Mouse (Mus musculus) G1E (cell line): ENCODE data around the gene Sipa1l3. TPM values are rescaled to one million over a fixed set of nuclear protein-coding genes. Genes with fewer than 3 reads are reported as not detected.

Experiments used
- ATAC-seq: 2 replicates; pipeline ENCODE4 v1.8.0; 2016; ENCODE audit warnings: mild to moderate bottlenecking; ENCODE audit not compliant: insufficient number of reproducible peaks, poor library complexity, low FRiP score, severe bottlenecking; ENCODE audit errors: extremely low read depth
- DNase-seq: peaks from one replicate; pipeline ENCODE4 v3.0.0; 2012; ENCODE audit warnings: low spot score
- H3K27me3 ChIP-seq: 2 replicates; pipeline ENCODE4 v1.6.1; 2012; ENCODE audit warnings: mild to moderate bottlenecking, low read length, inconsistent platforms; ENCODE audit not compliant: insufficient read depth
- H3K36me3 ChIP-seq: replicated peaks from 2 replicates; pipeline ENCODE3; 2012; ENCODE audit warnings: mild to moderate bottlenecking, inconsistent platforms
- H3K4me1 ChIP-seq: 2 replicates; pipeline ENCODE4 v1.6.1; 2012; ENCODE audit warnings: low read depth, low read length, inconsistent platforms, mixed read lengths; ENCODE audit not compliant: insufficient read depth
- H3K4me3 ChIP-seq: 2 replicates; pipeline ENCODE4 v1.5.1; 2012; ENCODE audit warnings: low read depth, mild to moderate bottlenecking, inconsistent platforms, low read length, moderate library complexity, mixed read lengths
- H3K9me3 ChIP-seq: replicated peaks from 2 replicates; pipeline ENCODE4 v1.6.1; 2012; ENCODE audit warnings: inconsistent platforms
- CTCF ChIP-seq: IDR thresholded peaks from 2 replicates; pipeline ENCODE4 v1.5.1; 2012; ENCODE audit warnings: low read depth, low read length, inconsistent platforms, mixed read lengths
- GATA1 ChIP-seq: IDR thresholded peaks from 2 replicates; pipeline ENCODE4 v1.6.1; 2012; ENCODE audit warnings: borderline replicate concordance, low read length, inconsistent platforms, mixed read lengths
- GATA2 ChIP-seq: IDR thresholded peaks from 2 replicates; pipeline ENCODE4 v1.6.1; 2012; ENCODE audit warnings: low read depth, low read length, inconsistent platforms, borderline replicate concordance
- POLR2AphosphoS5 ChIP-seq: IDR thresholded peaks from 2 replicates; pipeline ENCODE4 v1.6.1; 2012; ENCODE audit warnings: low read depth, low read length, inconsistent platforms; ENCODE audit not compliant: insufficient replicate concordance
- TAL1 ChIP-seq: conservative IDR thresholded peaks from 2 replicates; pipeline ENCODE4 v1.6.1; 2012; ENCODE audit warnings: low read depth, low read length, inconsistent platforms, mixed read lengths
- polyA plus RNA-seq: library from polyadenylated mRNA; stranded (reverse); fragments of >175 nt; gene quantifications from 2 replicates; pipeline ENCODE4 v1.2.3, GENCODE M21; 2012
- total RNA-seq, 2 experiments: library from RNA; stranded (forward) in 1 of 2; stranded (reverse) in 1 of 2; fragments of 200-1000 nt in 1 of 2; fragments of >200 nt in 1 of 2; fragmentation: Nextera tagmentation in 1 of 2; gene quantifications; 2 replicates each; pipeline ENCODE4 v1.2.3; 2014 to 2017

The Sipa1l3 gene
- total and polyA plus RNA-seq, 3 experiments: 5.8 to 107 (median 49.6) TPM

DNA sequence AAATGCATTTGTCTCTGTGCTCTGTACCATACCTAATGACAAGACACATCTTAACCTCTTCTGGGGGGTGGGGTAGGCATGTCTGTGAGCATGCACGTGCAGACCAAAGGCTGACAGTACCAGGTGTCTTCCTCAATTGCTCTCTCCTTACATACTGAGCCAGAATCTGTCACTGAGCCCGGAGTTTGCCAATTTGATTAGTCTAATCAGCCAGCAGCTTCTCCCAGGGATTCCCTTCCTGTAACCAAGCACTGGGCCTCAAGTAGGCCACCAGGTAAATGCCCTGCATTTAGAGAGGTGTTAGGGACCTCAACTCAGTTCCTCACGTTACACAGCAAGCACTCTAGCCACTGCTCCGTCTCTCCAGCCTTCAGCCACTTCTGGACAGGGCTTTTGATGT, 38.3 kb downstream of the Sipa1l3 start:
- H3K9me3 ChIP-seq: no peaks in the 10 kb centered on the region
- H3K4me3 ChIP-seq: no peak overlapping the region
- no peaks in the 10 kb centered on the region; the same call in 1 of the 2 replicates for H3K27me3 ChIP-seq
- DNase-seq (no peak), ATAC-seq (no peak)
- TF ChIP-seq GATA2 (no peak), POLR2AphosphoS5 (no peak), GATA1 (no peak), CTCF (no peak), TAL1 (no peak)
- H3K36me3 ChIP-seq: peaks cover 48% of the 10 kb centered on the region
- H3K4me1 ChIP-seq: peaks cover 6% of the 10 kb centered on the region; the same call in 1 of the 2 replicates

DNA sequence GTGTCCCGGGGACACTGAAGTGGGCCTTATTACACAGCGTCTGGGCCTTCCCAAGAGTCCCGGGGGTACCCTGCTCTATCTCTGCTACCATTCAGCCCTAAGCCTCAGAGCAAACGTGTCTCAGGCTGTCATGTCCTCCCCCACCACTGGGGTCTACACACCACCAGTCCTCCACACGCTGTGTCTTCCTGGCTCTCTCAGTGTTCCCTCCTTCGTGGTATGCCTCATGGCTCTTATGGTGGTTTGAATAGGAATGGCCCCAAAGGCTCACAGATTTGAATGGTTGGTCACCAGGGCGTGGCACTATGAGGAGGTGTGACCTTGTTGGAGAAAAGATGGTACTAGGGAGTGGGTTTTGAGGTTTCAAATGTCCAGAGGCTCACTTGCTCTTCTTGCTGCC, 43.4 kb downstream of the Sipa1l3 start:
- ATAC-seq (no peak), DNase-seq (no peak)
- H3K36me3 ChIP-seq: peaks cover 25% of the 10 kb centered on the region
- no peaks in the 10 kb centered on the region; the same call in 1 of the 2 replicates for H3K27me3 ChIP-seq
- TF ChIP-seq TAL1 (no peak), POLR2AphosphoS5 (no peak), CTCF (no peak), GATA1 (no peak), GATA2 (no peak)
- peaks cover 30% of the 10 kb centered on the region for H3K4me1 ChIP-seq
- H3K4me3 ChIP-seq: no peak overlapping the region
- no peaks in the 10 kb centered on the region for H3K9me3 ChIP-seq

DNA sequence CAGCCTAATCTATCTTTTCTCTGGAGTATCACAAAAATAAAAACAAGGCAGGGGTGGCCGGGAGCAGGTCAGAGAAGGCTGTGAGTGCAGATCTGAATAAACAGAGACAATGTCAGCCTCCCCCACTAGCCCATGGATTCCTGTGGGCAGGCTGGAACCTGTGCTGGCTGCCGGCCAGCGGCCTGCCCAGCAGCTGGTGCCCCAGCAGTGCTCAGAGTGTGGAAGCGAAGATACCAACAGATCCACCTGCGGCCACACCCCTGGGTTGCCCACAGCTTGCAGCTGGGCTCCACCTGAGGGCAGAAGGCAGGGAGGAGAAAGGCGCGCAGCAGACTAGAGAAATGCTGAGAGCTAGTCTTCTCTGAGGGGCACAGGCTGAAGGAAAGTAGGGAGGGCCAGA, 47.1 kb downstream of the Sipa1l3 start:
- H3K4me3 ChIP-seq: peak overlapping the region; percentile 58; the same call in 1 of the 2 replicates
- ATAC-seq (peak; percentile 72), DNase-seq (peak; percentile 63)
- H3K4me1 ChIP-seq: peaks cover 28% of the 10 kb centered on the region
- H3K36me3 ChIP-seq: peaks cover 17% of the 10 kb centered on the region
- TF ChIP-seq POLR2AphosphoS5: no peak
- TF ChIP-seq TAL1: peak; percentile 29; the same call in 1 of the 2 replicates
- no peaks in the 10 kb centered on the region for H3K9me3 ChIP-seq
- H3K27me3 ChIP-seq: no peaks in the 10 kb centered on the region

DNA sequence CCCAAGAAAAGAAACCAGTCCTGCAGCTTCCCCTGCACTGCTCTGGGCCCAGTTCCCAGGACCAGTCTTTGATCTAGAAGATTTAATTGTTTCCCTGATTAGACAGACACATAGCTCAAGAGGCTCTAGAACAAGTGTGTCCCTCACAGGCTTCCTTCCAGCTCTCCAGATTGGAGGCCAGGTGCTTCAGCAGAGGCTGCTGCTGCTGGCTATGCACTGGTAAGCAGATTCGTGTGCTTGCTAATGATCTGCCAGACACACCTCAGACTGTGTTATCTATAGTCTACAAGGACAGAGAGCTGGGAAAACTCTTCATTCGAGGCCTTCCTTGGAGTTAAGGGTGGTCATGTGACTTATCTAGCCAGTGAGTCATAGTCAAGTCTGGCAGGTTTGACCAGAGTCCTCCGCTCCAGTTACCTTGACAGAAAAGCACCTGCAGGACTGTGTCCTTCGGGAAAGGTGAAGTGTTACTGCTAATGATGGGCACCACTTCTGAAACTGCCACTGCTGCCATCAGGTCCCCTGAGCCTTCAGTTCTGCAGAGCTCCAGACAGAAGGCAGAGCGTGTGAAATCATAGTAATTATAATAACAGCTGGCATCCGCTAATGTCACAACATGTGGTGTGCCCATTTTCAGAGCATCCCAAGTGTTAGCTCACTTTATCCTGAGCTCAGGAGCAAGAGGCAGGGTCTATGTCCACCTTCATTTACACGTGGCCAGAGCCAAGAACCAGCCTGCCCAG, 48.7 kb downstream of the Sipa1l3 start:
- TF ChIP-seq GATA2: no peak
- no peak for TF ChIP-seq GATA1
- no peak for TF ChIP-seq POLR2AphosphoS5
- TF ChIP-seq TAL1: no peak
- TF ChIP-seq CTCF: no peak
- Histone ChIP-seq H3K4me1 (peaks cover 26% of the 10 kb centered on the region), H3K36me3 (peaks cover 18% of the 10 kb centered on the region), H3K27me3 (no peaks in the 10 kb centered on the region), H3K4me3 (no peak overlapping the region), H3K9me3 (no peaks in the 10 kb centered on the region)
- ATAC-seq: no peak
- no peak for DNase-seq

DNA sequence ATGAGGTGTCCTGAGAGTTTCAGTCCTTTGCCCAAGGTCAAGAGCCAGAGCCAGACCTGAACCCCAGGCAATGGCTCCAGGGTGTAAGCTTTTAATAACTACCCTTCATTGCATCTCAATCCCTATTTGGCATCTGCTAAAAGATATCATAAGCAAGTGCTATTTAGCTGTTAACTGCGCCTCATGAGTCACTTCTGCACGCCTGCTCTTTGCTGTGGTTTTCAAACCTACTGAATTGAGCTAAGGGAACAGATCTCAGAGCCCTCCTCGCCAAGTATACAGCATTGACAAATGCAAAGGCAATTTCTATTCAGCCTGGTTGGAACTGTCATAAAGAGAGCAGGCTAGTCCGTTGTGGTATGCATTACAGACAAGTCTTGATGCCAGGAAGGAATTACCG, 49.8 kb downstream of the Sipa1l3 start:
- peaks cover 26% of the 10 kb centered on the region for H3K4me1 ChIP-seq
- no peaks in the 10 kb centered on the region for H3K9me3 ChIP-seq
- no peak for TF ChIP-seq POLR2AphosphoS5
- no peak for TF ChIP-seq TAL1
- TF ChIP-seq CTCF: no peak
- no peak for TF ChIP-seq GATA2
- TF ChIP-seq GATA1: no peak
- ATAC-seq (no peak), DNase-seq (no peak)
- H3K4me3 ChIP-seq: no peak overlapping the region
- no peaks in the 10 kb centered on the region for H3K27me3 ChIP-seq
- peaks cover 19% of the 10 kb centered on the region for H3K36me3 ChIP-seq

DNA sequence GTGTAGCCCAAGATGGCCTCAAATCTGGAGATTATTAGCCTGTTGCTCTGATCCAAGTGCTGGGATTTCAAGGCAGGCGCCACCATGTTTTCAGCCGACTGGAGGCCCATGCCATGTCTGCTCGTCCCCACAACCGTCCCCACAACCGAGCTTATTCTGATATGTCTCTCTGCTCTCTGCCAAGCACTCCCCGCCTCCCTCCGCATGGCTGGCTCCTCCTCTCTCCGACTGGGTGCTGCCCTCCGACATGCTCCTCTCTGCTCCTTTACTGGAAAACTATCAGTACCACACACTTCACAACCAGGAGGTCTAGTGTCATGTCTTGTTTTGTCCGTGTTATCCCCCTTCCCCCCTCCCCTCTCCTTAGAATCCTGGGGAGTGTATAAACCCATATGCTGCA, 51.9 kb downstream of the Sipa1l3 start:
- H3K36me3 ChIP-seq: peaks cover 26% of the 10 kb centered on the region
- DNase-seq (no peak), ATAC-seq (no peak)
- H3K4me1 ChIP-seq: peaks cover 17% of the 10 kb centered on the region
- H3K27me3 ChIP-seq: no peaks in the 10 kb centered on the region
- TF ChIP-seq TAL1: no peak
- TF ChIP-seq POLR2AphosphoS5: no peak
- TF ChIP-seq CTCF: no peak
- TF ChIP-seq GATA1: no peak
- TF ChIP-seq GATA2: no peak
- no peaks in the 10 kb centered on the region for H3K9me3 ChIP-seq
- no peak overlapping the region for H3K4me3 ChIP-seq
